Mouse (Mus musculus) kidney, embryonic 14.5 days (tissue): ENCODE measurements around the gene Glis2. TPM values are rescaled to one million over a fixed set of nuclear protein-coding genes. Genes with fewer than 3 reads are reported as not detected.
A peak's percentile ranks its signal among the peaks of the same experiment; 100 is the strongest.

Source experiments
- ATAC-seq: fragments of 200-750 bp; cut with Nextera tagmentation; 2 replicates; pipeline ENCODE4 v1.8.0; 2017; ENCODE audit warnings: moderate number of reproducible peaks, mild to moderate bottlenecking, moderate TSS enrichment, moderate library complexity; ENCODE audit not compliant: low FRiP score, low TSS enrichment
- H3K27ac ChIP-seq: fragments of 300-500 bp; sonication (generic); 2 replicates; pipeline ENCODE4 v1.5.1; 2014; ENCODE audit warnings: low read depth, mild to moderate bottlenecking, low read length, moderate library complexity, mixed read lengths
- H3K27me3 ChIP-seq: fragments of 300-500 bp; sonication (generic); 2 replicates; pipeline ENCODE4 v1.6.1; 2014; ENCODE audit warnings: mild to moderate bottlenecking, low read length; ENCODE audit not compliant: control insufficient read depth, insufficient read depth
- H3K36me3 ChIP-seq: fragments of 300-500 bp; sonication (generic); 2 replicates; pipeline ENCODE4 v1.6.1; 2014; ENCODE audit warnings: low read length, mixed read lengths; ENCODE audit not compliant: control insufficient read depth, insufficient read depth
- H3K4me1 ChIP-seq: fragments of 300-500 bp; sonication (generic); 2 replicates; pipeline ENCODE4 v1.6.1; 2014; ENCODE audit warnings: low read length, mixed read lengths; ENCODE audit not compliant: control insufficient read depth, insufficient read depth
- H3K4me2 ChIP-seq: fragments of 300-500 bp; sonication (generic); replicated peaks from 2 replicates; pipeline ENCODE4 v1.6.1; 2014; ENCODE audit warnings: low read depth, mild to moderate bottlenecking, low read length
- H3K4me3 ChIP-seq: fragments of 300-500 bp; sonication (generic); 2 replicates; pipeline ENCODE4 v1.5.1; 2014; ENCODE audit warnings: mild to moderate bottlenecking, low read length
- H3K9ac ChIP-seq: fragments of 300-500 bp; sonication (generic); 2 replicates; pipeline ENCODE4 v1.6.1; 2014; ENCODE audit warnings: low read depth, mild to moderate bottlenecking, low read length, moderate library complexity
- H3K9me3 ChIP-seq: fragments of 300-500 bp; sonication (generic); 2 replicates; pipeline ENCODE4 v1.6.1; 2016; ENCODE audit warnings: low read length; ENCODE audit not compliant: control insufficient read depth
- WGBS: fragments of 180-500 bp; shearing (Covaris S2); extraction: QIAGEN DNeasy Blood & Tissue Kit; methylation state at CpG from one replicate; pipeline ENCODE4 v1.1.7; 2014; 5-methylcytosine and 5-hydroxymethylcytosine counted together
- polyA plus RNA-seq: library from polyadenylated mRNA; unstranded; fragments of >200 nt; fragmentation: Nextera tagmentation; extraction: Ambion mirVana; gene quantifications from 2 replicates; pipeline ENCODE4 v1.2.1, GENCODE M21; 2014

The Glis2 gene
- polyA plus RNA-seq, 1 experiment from 2014 or later = 47.3 TPM

DNA sequence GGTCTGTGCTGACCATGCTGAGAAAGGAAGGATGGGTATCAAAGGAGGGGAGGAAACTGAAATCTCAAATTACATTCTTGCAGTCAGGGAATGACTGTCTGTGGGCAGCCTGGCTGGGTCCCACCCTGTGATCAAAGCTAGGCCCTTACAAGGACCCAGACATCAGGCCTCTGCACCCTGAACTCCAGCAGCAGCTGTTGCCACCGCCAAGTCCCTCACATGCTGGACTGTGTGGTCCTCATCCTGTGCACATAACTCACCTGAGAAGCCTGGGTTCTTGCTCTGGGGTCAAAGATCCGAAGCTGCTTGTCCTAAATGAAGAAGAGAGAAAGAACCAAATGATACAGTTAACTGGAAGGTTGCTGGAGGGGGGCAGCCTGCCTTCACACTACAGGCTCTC, 67.1 kb downstream of the Glis2 start:
- WGBS = 27% methylated on average over 2 of the region's 2 CpGs
- no peak overlapping the region for H3K27ac ChIP-seq
- no peaks in the 10 kb centered on the region for H3K9me3 ChIP-seq
- H3K4me1 ChIP-seq = peaks cover 15% of the 10 kb centered on the region
- H3K9ac ChIP-seq = no peak overlapping the region
- H3K27me3 ChIP-seq = no peaks in the 10 kb centered on the region
- no peak overlapping the region for H3K4me2 ChIP-seq
- peaks cover 12% of the 10 kb centered on the region for H3K36me3 ChIP-seq
- no peak overlapping the region for H3K4me3 ChIP-seq
- ATAC-seq = no peak

DNA sequence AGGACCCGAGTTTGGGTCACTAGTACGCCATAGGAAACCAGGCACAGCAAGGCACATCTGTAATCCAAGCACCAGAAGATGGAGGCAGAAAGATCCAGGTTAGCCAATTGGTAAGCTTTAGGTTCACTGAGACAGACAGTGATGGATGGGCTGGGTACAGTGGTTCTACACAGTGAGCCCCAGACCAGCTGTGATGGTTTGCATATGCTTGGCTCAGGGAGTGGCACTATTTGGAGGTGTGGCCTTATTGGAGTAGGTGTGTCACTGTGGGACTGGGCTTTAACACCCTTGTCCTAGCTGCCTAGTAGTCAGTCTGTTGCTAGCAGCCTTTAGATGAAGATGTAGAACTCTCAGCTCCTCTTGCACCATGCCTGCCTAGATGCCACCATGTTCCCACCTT, 69.3 kb downstream of the Glis2 start:
- Histone ChIP-seq H3K9me3 (no peaks in the 10 kb centered on the region), H3K27me3 (no peaks in the 10 kb centered on the region), H3K4me1 (peaks cover 6% of the 10 kb centered on the region; the same call in 1 of the 2 replicates), H3K36me3 (peaks cover 16% of the 10 kb centered on the region), H3K27ac (no peak overlapping the region), H3K9ac (no peak overlapping the region), H3K4me2 (no peak overlapping the region), H3K4me3 (no peak overlapping the region)
- ATAC-seq = no peak
- WGBS = 85% methylated on average over 2 of the region's 2 CpGs

DNA sequence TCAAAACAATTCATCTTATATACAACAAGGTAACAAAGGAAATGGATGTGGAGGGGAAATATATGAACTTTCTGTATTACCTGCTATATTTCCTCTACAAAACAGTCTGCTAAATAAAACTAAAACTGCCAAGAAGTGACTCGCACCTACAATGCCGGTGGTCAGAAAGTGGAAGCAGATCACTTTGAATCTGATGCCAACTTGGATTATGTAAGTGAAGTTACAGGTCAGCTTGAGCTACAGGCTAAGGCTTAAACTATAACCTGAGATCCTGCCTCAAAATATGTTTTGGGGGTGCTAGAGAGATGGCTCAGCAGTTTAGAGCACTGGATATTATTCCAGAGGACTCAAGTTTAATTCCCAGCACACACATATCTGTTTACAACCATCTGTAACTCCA, 71.2 kb downstream of the Glis2 start:
- H3K4me3 ChIP-seq = no peak overlapping the region
- no peak overlapping the region for H3K4me2 ChIP-seq
- no peaks in the 10 kb centered on the region for H3K9me3 ChIP-seq
- H3K36me3 ChIP-seq = peaks cover 20% of the 10 kb centered on the region
- H3K27ac ChIP-seq = no peak overlapping the region
- 93% methylated on average over 2 of the region's 2 CpGs for WGBS
- no peak overlapping the region for H3K9ac ChIP-seq
- H3K4me1 ChIP-seq = no peaks in the 10 kb centered on the region
- no peak for ATAC-seq
- no peaks in the 10 kb centered on the region for H3K27me3 ChIP-seq

DNA sequence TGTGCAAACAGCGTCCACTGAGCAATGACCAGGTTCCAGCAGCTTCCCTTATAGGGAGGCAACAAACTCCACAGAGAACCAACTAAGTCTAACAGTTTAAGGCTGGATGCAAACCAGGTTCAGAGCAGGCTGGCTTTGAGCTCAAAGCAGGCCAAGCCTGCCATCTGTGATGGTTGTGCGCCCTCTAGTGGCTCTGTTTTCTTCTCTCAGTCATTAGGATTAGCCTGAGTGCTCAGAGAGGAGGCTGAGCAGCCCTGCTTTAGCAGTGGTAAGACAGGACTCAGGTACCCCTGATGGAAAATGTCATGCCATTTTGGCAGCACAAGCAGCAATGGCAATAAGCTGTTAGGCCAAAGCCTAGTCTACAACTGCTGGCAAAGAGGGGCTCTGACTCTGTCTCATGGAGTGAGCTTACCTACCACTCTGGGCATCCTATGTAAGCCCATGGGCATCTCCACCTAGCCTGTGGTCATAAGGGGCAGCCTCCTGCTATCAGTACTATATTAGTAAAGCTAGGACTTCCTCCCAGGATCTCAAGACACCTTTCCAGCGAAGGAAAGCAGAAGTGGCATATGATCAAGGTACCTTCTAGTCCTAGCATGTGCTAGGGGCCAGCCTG, 72.8 kb downstream of the Glis2 start:
- peaks cover 16% of the 10 kb centered on the region for H3K36me3 ChIP-seq
- 33% methylated on average over 3 of the region's 3 CpGs for WGBS

DNA sequence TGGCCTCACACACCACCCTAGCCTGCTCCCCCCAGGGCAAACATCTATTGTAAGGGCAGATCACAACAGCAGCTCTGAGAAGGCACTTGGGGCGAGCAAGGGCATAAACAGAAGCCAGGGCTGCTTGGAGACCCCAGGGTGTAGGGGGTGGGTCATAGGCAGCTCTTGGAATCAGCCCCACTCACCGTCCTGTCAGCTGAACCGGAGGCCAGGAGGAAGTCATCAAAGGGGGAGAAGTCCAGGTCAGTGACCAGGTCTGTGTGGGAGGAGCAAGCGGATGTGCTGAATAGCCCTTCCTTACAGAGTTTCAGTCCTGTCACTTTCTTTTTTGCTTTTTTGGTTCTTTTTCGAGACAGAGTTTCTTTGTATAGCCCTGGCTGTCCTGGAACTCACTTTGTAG, 75.8 kb downstream of the Glis2 start:
- no peak for ATAC-seq
- no peak overlapping the region for H3K27ac ChIP-seq

More for the DNA sequence above, 72.8 kb downstream of the Glis2 start:
- H3K27me3 ChIP-seq = no peaks in the 10 kb centered on the region
- H3K9ac ChIP-seq = no peak overlapping the region
- H3K27ac ChIP-seq = no peak overlapping the region
- no peak overlapping the region for H3K4me3 ChIP-seq
- no peak overlapping the region for H3K4me2 ChIP-seq
- peak; percentile 90 for ATAC-seq
- H3K9me3 ChIP-seq = no peaks in the 10 kb centered on the region
- H3K4me1 ChIP-seq = no peaks in the 10 kb centered on the region

DNA sequence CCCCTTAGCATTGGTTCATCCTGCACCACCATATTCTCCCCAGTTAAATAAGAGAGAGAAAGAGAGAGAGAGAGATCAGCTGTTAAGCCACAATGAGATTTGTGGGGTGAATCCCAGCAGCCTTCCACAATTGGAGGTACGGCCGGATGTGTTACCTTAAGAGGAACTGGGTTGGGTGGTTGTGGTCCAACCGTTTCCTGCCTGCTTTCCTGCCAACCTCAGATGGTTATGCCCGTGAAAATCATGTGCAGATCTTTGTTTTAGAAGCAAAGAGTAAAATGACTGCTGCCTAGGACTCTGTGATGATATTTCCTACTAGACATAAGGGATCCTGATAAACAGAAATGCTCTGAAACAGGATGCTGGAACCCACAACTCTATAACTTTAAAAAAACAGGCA, 79.6 kb downstream of the Glis2 start:
- peaks cover 6% of the 10 kb centered on the region; the same call in 1 of the 2 replicates for H3K4me1 ChIP-seq
- no peak overlapping the region for H3K9ac ChIP-seq
- H3K27ac ChIP-seq = no peak overlapping the region
- WGBS = 89% methylated on average over 4 of the region's 4 CpGs
- H3K36me3 ChIP-seq = peaks cover 12% of the 10 kb centered on the region
- no peak overlapping the region for H3K4me3 ChIP-seq
- no peak overlapping the region for H3K4me2 ChIP-seq
- no peaks in the 10 kb centered on the region for H3K9me3 ChIP-seq
- ATAC-seq = no peak
- no peaks in the 10 kb centered on the region for H3K27me3 ChIP-seq

More for the DNA sequence above, 75.8 kb downstream of the Glis2 start:
- Histone ChIP-seq H3K27me3 (no peaks in the 10 kb centered on the region), H3K4me1 (no peaks in the 10 kb centered on the region), H3K4me3 (no peak overlapping the region), H3K36me3 (peaks cover 15% of the 10 kb centered on the region), H3K9me3 (no peaks in the 10 kb centered on the region), H3K4me2 (no peak overlapping the region), H3K9ac (no peak overlapping the region)
- 28% methylated on average over 5 of the region's 5 CpGs for WGBS

Other genes starting within 250 kb of the Glis2 start
- 1.1 and 1.3 TPM in 2 replicates for gene Adcy9, start 174.2 kb upstream of the Glis2 start, polyA plus RNA-seq
- 7.7 and 21.1 TPM in 2 replicates for gene Srl, start 52.9 kb upstream of the Glis2 start, polyA plus RNA-seq
- gene Tfap4, start 34.9 kb upstream of the Glis2 start, polyA plus RNA-seq = 24.5 and 25.7 TPM in 2 replicates
- 102 and 116 TPM in 2 replicates for gene Pam16, start 30.3 kb downstream of the Glis2 start, polyA plus RNA-seq
- 14.4 and 16.1 TPM in 2 replicates for gene Vasn, start 45.2 kb downstream of the Glis2 start, polyA plus RNA-seq
- gene Dnaja3, start 45.3 kb downstream of the Glis2 start, polyA plus RNA-seq = 46.3 and 68.8 TPM in 2 replicates
- 12.0 and 16.4 TPM in 2 replicates for gene Coro7, start 85.1 kb downstream of the Glis2 start, polyA plus RNA-seq
- gene Nmral1, start 124.6 kb downstream of the Glis2 start, polyA plus RNA-seq = 132 and 145 TPM in 2 replicates
- gene Hmox2, start 131.6 kb downstream of the Glis2 start, polyA plus RNA-seq = 103 and 113 TPM in 2 replicates
- 67.2 and 98.0 TPM in 2 replicates for gene Cdip1, start 195.6 kb downstream of the Glis2 start, polyA plus RNA-seq
- 0.89 TPM in 1 of 2 replicates, not detected in the other for gene 4930562C15Rik, start 240.7 kb downstream of the Glis2 start, polyA plus RNA-seq